Mouse (Mus musculus) lung, postnatal 0 days (tissue): ENCODE results near the gene Celf2. TPM values are rescaled to one million over a fixed set of nuclear protein-coding genes. Genes with fewer than 3 reads are reported as not detected.

Experiments used
- ATAC-seq: fragments of 200-750 bp; cut with Nextera tagmentation; 2 replicates; pipeline ENCODE4 v1.8.0; 2017; ENCODE audit warnings: moderate library complexity
- DNase-seq: peaks from one replicate; pipeline ENCODE4 v3.0.0-alpha.2; 2016; ENCODE audit warnings: low spot score
- H3K27ac ChIP-seq: fragments of 300-500 bp; sonication (generic); 2 replicates; pipeline ENCODE4 v1.5.1; 2014; ENCODE audit warnings: antibody characterized with exemption, mild to moderate bottlenecking, low read length, mixed read lengths
- H3K27me3 ChIP-seq: fragments of 300-500 bp; sonication (generic); replicated peaks from 2 replicates; pipeline ENCODE4 v1.6.1; 2014; ENCODE audit warnings: low read length, mixed read lengths; ENCODE audit not compliant: insufficient read depth
- H3K36me3 ChIP-seq: fragments of 300-500 bp; sonication (generic); 2 replicates; pipeline ENCODE4 v1.6.1; 2014; ENCODE audit warnings: low read length, mixed read lengths; ENCODE audit not compliant: insufficient read depth
- H3K4me1 ChIP-seq: fragments of 300-500 bp; sonication (generic); 2 replicates; pipeline ENCODE4 v1.6.1; 2014; ENCODE audit warnings: antibody characterized with exemption, low read depth, low read length, mixed read lengths; ENCODE audit not compliant: insufficient read depth
- H3K4me2 ChIP-seq: fragments of 300-500 bp; sonication (generic); replicated peaks from 2 replicates; pipeline ENCODE4 v1.6.1; 2014; ENCODE audit warnings: low read depth, mild to moderate bottlenecking, low read length, moderate library complexity, mixed read lengths
- H3K4me3 ChIP-seq: fragments of 300-500 bp; sonication (generic); 2 replicates; pipeline ENCODE4 v1.5.1; 2014; ENCODE audit warnings: low read depth, low read length
- H3K9ac ChIP-seq: fragments of 300-500 bp; sonication (generic); replicated peaks from 2 replicates; pipeline ENCODE4 v1.6.1; 2014; ENCODE audit warnings: low read depth, mild to moderate bottlenecking
- H3K9me3 ChIP-seq: fragments of 300-500 bp; sonication (generic); 2 replicates; pipeline ENCODE4 v1.6.1; 2016; ENCODE audit warnings: low read length, mixed read lengths
- CTCF ChIP-seq: IDR thresholded peaks from 2 replicates; pipeline ENCODE4 v1.5.1; 2016; ENCODE audit warnings: antibody characterized with exemption, mild to moderate bottlenecking
- EP300 ChIP-seq: IDR thresholded peaks from 2 replicates; pipeline ENCODE4 v1.6.1; 2016; ENCODE audit warnings: antibody characterized with exemption, mild to moderate bottlenecking, control low read depth
- WGBS: fragments of 180-500 bp; shearing (Covaris S2); extraction: QIAGEN DNeasy Blood & Tissue Kit; methylation state at CpG from one replicate; pipeline ENCODE4 v1.1.7; 2014; 5-methylcytosine and 5-hydroxymethylcytosine counted together
- polyA plus RNA-seq: library from polyadenylated mRNA; unstranded; fragments of >200 nt; fragmentation: Nextera tagmentation; extraction: Ambion mirVana; gene quantifications from 2 replicates; pipeline ENCODE4 v1.2.1, GENCODE M21; 2015

Celf2 gene
- polyA plus RNA-seq, 1 experiment from 2014 or later, result 49.6 TPM

GRCm38 (mm10) chr2:7342911-7343478 lies 166.4 kb downstream of the Celf2 start:
- no peaks in the 10 kb centered on the region for H3K4me1 ChIP-seq
- 74% methylated on average over 8 of the region's 8 CpGs for WGBS

GRCm38 (mm10) chr2:7334846-7335245 lies 174.5 kb downstream of the Celf2 start:
- H3K9ac ChIP-seq, result no peak overlapping the region
- TF ChIP-seq EP300 (no peak), CTCF (no peak)
- H3K4me1 ChIP-seq, result no peaks in the 10 kb centered on the region
- DNase-seq (no peak), ATAC-seq (no peak)
- no peak overlapping the region for H3K27ac ChIP-seq
- H3K4me2 ChIP-seq, result no peak overlapping the region
- H3K9me3 ChIP-seq, result no peaks in the 10 kb centered on the region
- H3K27me3 ChIP-seq, result no peaks in the 10 kb centered on the region
- no peak overlapping the region for H3K4me3 ChIP-seq
- no peaks in the 10 kb centered on the region for H3K36me3 ChIP-seq
- 78% methylated on average over 2 of the region's 2 CpGs for WGBS

More at GRCm38 (mm10) chr2:7342911-7343478, 166.4 kb downstream of the Celf2 start:
- no peaks in the 10 kb centered on the region for H3K9me3 ChIP-seq
- H3K9ac ChIP-seq, result no peak overlapping the region
- no peaks in the 10 kb centered on the region for H3K27me3 ChIP-seq
- H3K4me2 ChIP-seq, result no peak overlapping the region
- no peaks in the 10 kb centered on the region for H3K36me3 ChIP-seq
- H3K4me3 ChIP-seq, result no peak overlapping the region
- no peak for ATAC-seq
- no peak overlapping the region for H3K27ac ChIP-seq
- DNase-seq, result no peak
- TF ChIP-seq EP300 (no peak), CTCF (no peak)

GRCm38 (mm10) chr2:7328018-7328899 lies 181.1 kb downstream of the Celf2 start:
- WGBS, result 72% methylated on average over 8 of the region's 8 CpGs
- Histone ChIP-seq H3K4me2 (no peak overlapping the region), H3K9me3 (no peaks in the 10 kb centered on the region), H3K36me3 (no peaks in the 10 kb centered on the region), H3K27me3 (no peaks in the 10 kb centered on the region), H3K4me3 (no peak overlapping the region), H3K4me1 (no peaks in the 10 kb centered on the region), H3K9ac (no peak overlapping the region), H3K27ac (no peak overlapping the region)
- ATAC-seq (no peak), DNase-seq (no peak)
- no peak for TF ChIP-seq CTCF
- no peak for TF ChIP-seq EP300

GRCm38 (mm10) chr2:7319760-7320159 lies 189.6 kb downstream of the Celf2 start:
- Histone ChIP-seq H3K27me3 (no peaks in the 10 kb centered on the region), H3K9ac (no peak overlapping the region), H3K27ac (no peak overlapping the region), H3K9me3 (no peaks in the 10 kb centered on the region), H3K4me1 (no peaks in the 10 kb centered on the region), H3K4me3 (no peak overlapping the region), H3K4me2 (no peak overlapping the region), H3K36me3 (no peaks in the 10 kb centered on the region)
- TF ChIP-seq CTCF (no peak), EP300 (no peak)
- ATAC-seq (no peak), DNase-seq (no peak)
- WGBS, result 82% methylated on average over 3 of the region's 3 CpGs

GRCm38 (mm10) chr2:7311776-7312175 lies 197.6 kb downstream of the Celf2 start:
- ATAC-seq (no peak), DNase-seq (no peak)
- Histone ChIP-seq H3K27me3 (no peaks in the 10 kb centered on the region), H3K9ac (no peak overlapping the region), H3K9me3 (no peaks in the 10 kb centered on the region), H3K4me3 (no peak overlapping the region), H3K36me3 (no peaks in the 10 kb centered on the region), H3K27ac (no peak overlapping the region), H3K4me2 (no peak overlapping the region), H3K4me1 (no peaks in the 10 kb centered on the region)
- WGBS, result 84% methylated on average over 3 of the region's 3 CpGs
- no peak for TF ChIP-seq CTCF
- TF ChIP-seq EP300, result no peak

GRCm38 (mm10) chr2:7310840-7311182 lies 198.6 kb downstream of the Celf2 start:
- Histone ChIP-seq H3K36me3 (no peaks in the 10 kb centered on the region), H3K4me3 (no peak overlapping the region), H3K27ac (no peak overlapping the region), H3K4me2 (no peak overlapping the region), H3K27me3 (no peaks in the 10 kb centered on the region), H3K4me1 (no peaks in the 10 kb centered on the region), H3K9me3 (no peaks in the 10 kb centered on the region), H3K9ac (no peak overlapping the region)
- TF ChIP-seq CTCF, result no peak
- TF ChIP-seq EP300, result no peak
- DNase-seq (no peak), ATAC-seq (no peak)
- 84% methylated on average over 2 of the region's 2 CpGs for WGBS
